Mouse (Mus musculus) heart, embryonic 15.5 days (tissue): ENCODE data around the gene Rhod. TPM values are rescaled to one million over a fixed set of nuclear protein-coding genes. Genes with fewer than 3 reads are reported as not detected.

ENCODE experiments used
- ATAC-seq: fragments of 200-750 bp; cut with Nextera tagmentation; replicated peaks from 2 replicates; pipeline ENCODE4 v1.8.0; 2017; ENCODE audit warnings: low read depth, moderate TSS enrichment; ENCODE audit not compliant: insufficient number of reproducible peaks, insufficient read depth, low FRiP score
- H3K27ac ChIP-seq: fragments of 300-500 bp; sonication (generic); 2 replicates; pipeline ENCODE4 v1.5.1; 2015; ENCODE audit warnings: mild to moderate bottlenecking, inconsistent platforms
- H3K27me3 ChIP-seq: fragments of 300-500 bp; sonication (generic); 2 replicates; pipeline ENCODE4 v1.6.1; 2015; ENCODE audit warnings: inconsistent platforms
- H3K36me3 ChIP-seq: fragments of 300-500 bp; sonication (generic); 2 replicates; pipeline ENCODE4 v1.6.1; 2015; ENCODE audit warnings: mild to moderate bottlenecking, inconsistent platforms
- H3K4me1 ChIP-seq: fragments of 300-500 bp; sonication (generic); replicated peaks from 2 replicates; pipeline ENCODE4 v1.6.1; 2015; ENCODE audit warnings: inconsistent platforms
- H3K4me2 ChIP-seq: fragments of 300-500 bp; sonication (generic); 2 replicates; pipeline ENCODE4 v1.6.1; 2015; ENCODE audit warnings: inconsistent platforms, mild to moderate bottlenecking, moderate library complexity
- H3K4me3 ChIP-seq: fragments of 300-500 bp; sonication (generic); 2 replicates; pipeline ENCODE4 v1.5.1; 2015; ENCODE audit warnings: mild to moderate bottlenecking, inconsistent platforms
- H3K9ac ChIP-seq: fragments of 300-500 bp; sonication (generic); 2 replicates; pipeline ENCODE4 v1.6.1; 2015; ENCODE audit warnings: mild to moderate bottlenecking, inconsistent platforms
- H3K9me3 ChIP-seq: fragments of 300-500 bp; sonication (generic); replicated peaks from 2 replicates; pipeline ENCODE4 v1.6.1; 2016; ENCODE audit warnings: inconsistent platforms
- WGBS: fragments of 180-500 bp; shearing (Covaris S2); methylation state at CpG from one replicate; pipeline ENCODE4 v1.1.7; 2015; ENCODE audit warnings: mixed read lengths; 5-methylcytosine and 5-hydroxymethylcytosine counted together
- polyA plus RNA-seq: library from polyadenylated mRNA; unstranded; fragments of >200 nt; fragmentation: Nextera tagmentation; extraction: Ambion mirVana; gene quantifications from 2 replicates; pipeline ENCODE4 v1.2.1, GENCODE M21; 2015

Gene Rhod
- polyA plus RNA-seq, 1 experiment from 2014 or later: 22.6 TPM

DNA sequence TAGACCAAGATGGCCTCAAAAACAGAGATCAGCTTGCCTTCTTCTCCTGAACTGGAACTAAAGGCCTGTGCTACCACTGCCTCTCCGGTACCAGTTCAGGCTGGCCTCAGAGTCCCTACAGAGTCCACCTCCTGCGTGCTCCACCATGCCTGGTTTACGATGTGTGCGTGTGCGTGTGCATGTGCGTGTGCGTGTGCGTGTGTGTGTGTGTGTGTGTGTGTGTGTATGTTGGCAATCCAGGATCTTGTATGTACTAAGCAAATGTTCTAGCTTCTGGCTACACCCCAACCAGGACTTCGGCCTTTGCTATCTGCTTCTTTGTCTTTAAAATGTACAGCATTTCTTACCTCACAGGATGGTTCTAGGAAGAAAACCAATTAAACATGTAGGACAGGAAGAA is 10.0 kb upstream of the Rhod start:
- 0 out of 2 replicates have a peak, but pooled peaks cover 2% of the 10 kb centered on the region for H3K4me1 ChIP-seq
- WGBS: 95% methylated on average over 9 of the region's 9 CpGs
- no peaks in the 10 kb centered on the region for H3K9me3 ChIP-seq
- H3K36me3 ChIP-seq: no peaks in the 10 kb centered on the region
- H3K27ac ChIP-seq: no peak overlapping the region
- no peak for ATAC-seq
- H3K27me3 ChIP-seq: no peaks in the 10 kb centered on the region
- no peak overlapping the region for H3K4me2 ChIP-seq
- H3K9ac ChIP-seq: no peak overlapping the region
- no peak overlapping the region for H3K4me3 ChIP-seq

DNA sequence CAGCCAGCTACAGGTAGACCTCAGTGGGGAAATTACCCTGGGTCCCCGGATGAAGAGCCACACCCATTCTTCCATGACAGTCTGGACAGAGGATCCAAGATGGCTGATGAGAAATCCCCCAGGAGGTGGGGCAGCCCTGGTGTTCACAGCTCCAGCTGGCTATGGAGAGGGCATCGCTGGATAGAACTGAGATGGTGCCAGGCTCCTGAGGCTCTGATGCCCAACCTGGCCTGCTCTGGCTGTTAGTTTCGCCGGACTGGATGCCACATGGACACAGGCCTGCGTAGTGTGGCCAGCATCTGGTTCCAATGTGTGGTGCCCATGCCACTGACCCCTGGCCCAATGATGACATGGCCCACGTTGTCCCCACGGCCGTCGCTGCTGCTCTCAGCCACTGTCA is 8.2 kb upstream of the Rhod start:
- Histone ChIP-seq H3K4me1 (peaks cover 2% of the 10 kb centered on the region; the same call in 1 of the 2 replicates), H3K36me3 (no peaks in the 10 kb centered on the region), H3K4me3 (no peak overlapping the region), H3K9me3 (no peaks in the 10 kb centered on the region), H3K4me2 (no peak overlapping the region), H3K27me3 (no peaks in the 10 kb centered on the region), H3K9ac (no peak overlapping the region), H3K27ac (no peak overlapping the region)
- ATAC-seq: no peak
- 84% methylated on average over 9 of the region's 9 CpGs for WGBS

DNA sequence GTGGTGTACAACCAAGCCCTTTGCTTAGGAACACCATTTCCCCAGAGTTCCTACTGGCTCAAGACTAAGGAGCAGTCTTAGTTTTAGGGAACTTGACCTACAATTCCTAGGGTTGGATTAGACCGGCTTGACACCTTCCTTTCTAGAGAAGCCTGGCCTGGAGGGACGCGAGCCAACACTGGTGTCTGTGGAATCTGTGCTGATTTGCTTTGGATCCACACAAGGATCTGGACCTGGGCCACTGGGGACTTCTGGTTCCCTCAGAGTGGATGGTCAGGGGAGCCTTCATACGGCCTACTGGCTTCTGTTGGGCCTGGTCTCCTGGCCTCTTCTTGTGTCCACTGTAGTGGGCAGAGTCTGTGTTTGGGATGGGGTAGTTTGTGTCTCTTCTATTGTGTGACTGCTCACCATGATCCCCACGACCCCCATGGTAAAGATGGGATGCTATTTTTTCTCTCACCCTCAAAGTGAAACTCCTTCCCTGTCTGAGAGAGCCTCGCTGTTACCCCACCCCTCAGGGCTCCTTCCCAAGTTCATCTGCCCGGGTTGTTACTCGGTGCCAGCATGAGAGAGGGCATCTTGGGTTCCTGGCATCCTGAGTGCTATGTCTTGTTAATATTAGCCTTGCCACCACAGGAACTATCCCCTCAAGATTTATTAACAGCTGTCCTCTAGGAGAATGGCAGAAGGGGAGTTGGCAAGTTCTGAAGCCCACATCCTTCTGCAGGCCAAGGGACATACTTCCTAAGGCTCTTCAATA is 7.6 kb upstream of the Rhod start:
- H3K27ac ChIP-seq: no peak overlapping the region
- H3K36me3 ChIP-seq: no peaks in the 10 kb centered on the region
- no peaks in the 10 kb centered on the region for H3K9me3 ChIP-seq
- peaks cover 6% of the 10 kb centered on the region for H3K4me1 ChIP-seq
- H3K4me2 ChIP-seq: no peak overlapping the region
- H3K27me3 ChIP-seq: no peaks in the 10 kb centered on the region
- H3K4me3 ChIP-seq: no peak overlapping the region
- 82% methylated on average over 8 of the region's 8 CpGs for WGBS
- no peak overlapping the region for H3K9ac ChIP-seq
- ATAC-seq: no peak

DNA sequence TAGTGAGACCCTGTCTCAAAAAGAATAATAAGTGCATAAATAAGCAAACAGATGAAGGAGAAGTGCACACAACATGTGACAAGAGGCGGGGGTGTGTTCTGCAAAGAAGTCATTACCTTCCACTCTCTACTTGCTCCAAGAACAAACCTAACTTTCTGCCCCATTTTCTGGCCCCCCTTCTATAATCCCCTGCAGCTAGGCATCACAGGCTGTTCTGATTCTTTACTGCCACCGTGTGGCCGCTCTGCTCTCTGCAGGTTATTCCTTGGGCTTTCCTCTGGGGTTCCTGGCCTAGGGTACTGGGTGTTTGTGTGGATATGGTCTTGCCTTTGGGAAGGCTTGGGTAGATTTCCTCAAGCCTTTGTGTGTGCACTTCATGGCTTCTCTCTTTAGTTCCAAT is 3.2 kb upstream of the Rhod start:
- no peaks in the 10 kb centered on the region for H3K27me3 ChIP-seq
- H3K4me2 ChIP-seq: no peak overlapping the region
- WGBS: 7% methylated on average over 3 of the region's 3 CpGs
- no peaks in the 10 kb centered on the region for H3K36me3 ChIP-seq
- H3K9ac ChIP-seq: no peak overlapping the region
- no peak for ATAC-seq
- H3K9me3 ChIP-seq: no peaks in the 10 kb centered on the region
- H3K4me1 ChIP-seq: peaks cover 37% of the 10 kb centered on the region
- no peak overlapping the region for H3K4me3 ChIP-seq
- peak overlapping the region; percentile 27; the same call in 1 of the 2 replicates for H3K27ac ChIP-seq

DNA sequence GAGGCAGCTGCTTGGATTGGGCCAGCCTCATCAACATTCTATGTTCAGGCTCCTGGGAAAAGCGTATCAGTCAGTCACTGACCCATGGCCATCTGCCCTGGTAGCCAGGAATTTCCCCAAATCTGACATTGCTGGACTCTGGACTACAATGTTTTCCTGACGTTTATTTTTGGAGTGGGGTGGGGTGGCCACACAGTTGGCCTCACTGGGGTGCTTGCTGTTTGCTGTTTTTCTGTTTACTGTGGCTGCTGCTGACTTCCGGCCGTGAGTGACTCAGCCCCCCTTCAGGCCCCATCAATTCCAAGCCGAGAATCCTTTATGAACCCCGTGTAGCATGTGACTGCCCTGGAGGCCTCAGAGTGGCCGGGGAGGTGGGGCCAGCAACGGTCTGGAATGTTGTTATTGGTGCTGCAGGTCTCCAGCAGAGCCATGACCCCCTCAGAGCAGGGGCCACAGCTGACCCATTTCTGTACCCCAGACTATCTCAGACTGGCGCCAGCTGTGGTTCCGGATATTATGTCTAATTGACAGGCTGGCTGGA is 2.5 kb upstream of the Rhod start:
- H3K36me3 ChIP-seq: no peaks in the 10 kb centered on the region
- H3K27ac ChIP-seq: peak overlapping the region; percentile 27
- H3K4me3 ChIP-seq: no peak overlapping the region
- no peaks in the 10 kb centered on the region for H3K9me3 ChIP-seq
- 0 out of 2 replicates have a peak overlapping the region, but pooled peaks have one; percentile 13 for H3K9ac ChIP-seq
- no peak overlapping the region for H3K4me2 ChIP-seq
- H3K27me3 ChIP-seq: no peaks in the 10 kb centered on the region
- no peak for ATAC-seq
- WGBS: 26% methylated on average over 10 of the region's 10 CpGs
- peaks cover 37% of the 10 kb centered on the region for H3K4me1 ChIP-seq

DNA sequence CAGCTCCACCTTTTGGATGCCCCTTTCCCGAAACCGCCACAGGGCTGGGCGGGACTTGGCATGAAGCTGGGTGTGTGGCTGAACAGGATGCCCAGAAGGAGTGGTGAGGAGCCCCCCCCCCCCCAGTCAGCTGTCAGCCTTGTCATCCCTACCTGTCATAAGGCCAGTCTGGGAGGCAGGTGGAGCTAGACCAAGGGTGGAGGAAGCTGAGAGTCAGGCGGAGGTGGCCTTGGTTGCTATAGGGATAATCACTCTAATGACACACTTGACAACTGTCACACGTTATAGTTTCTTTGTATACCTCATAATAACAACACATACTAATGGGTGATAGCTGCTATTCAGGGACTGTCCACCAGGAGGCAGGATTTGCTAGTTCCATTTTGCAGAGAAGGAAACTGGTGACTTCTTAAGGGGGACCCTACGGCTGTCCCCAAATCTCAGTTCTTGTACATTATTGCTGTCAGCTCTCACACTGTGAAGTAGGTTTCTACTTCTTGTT is 1.9 kb upstream of the Rhod start:
- 24% methylated on average over 6 of the region's 6 CpGs for WGBS
- no peaks in the 10 kb centered on the region for H3K9me3 ChIP-seq
- no peak for ATAC-seq
- 0 out of 2 replicates have a peak overlapping the region, but pooled peaks have one; percentile 89 for H3K4me2 ChIP-seq
- H3K9ac ChIP-seq: no peak overlapping the region
- peaks cover 39% of the 10 kb centered on the region for H3K4me1 ChIP-seq
- no peaks in the 10 kb centered on the region for H3K36me3 ChIP-seq
- H3K4me3 ChIP-seq: no peak overlapping the region
- no peaks in the 10 kb centered on the region for H3K27me3 ChIP-seq
- H3K27ac ChIP-seq: peak overlapping the region; percentile 27; the same call in 1 of the 2 replicates

DNA sequence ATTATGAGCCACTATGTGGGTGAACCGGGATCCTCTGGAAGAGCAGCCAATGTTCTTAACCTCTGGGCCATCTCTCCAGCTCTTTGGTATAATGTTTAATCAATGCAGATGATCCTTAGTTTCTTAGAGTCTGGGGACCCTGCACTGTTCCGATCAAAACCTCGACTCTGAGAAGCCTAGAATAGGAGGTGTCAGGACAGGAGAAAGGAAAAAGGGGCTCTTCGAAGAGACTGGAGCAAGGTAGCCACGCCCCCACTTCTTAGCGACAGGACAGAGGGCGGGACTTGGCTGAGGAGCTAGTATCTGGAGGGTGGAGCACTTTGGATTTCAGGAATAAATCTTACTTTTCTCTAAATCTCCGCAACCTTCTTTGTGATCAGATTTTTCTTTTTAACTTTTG is 990 bp upstream of the Rhod start:
- no peaks in the 10 kb centered on the region for H3K9me3 ChIP-seq
- H3K4me2 ChIP-seq: peak overlapping the region; percentile 89
- no peaks in the 10 kb centered on the region for H3K27me3 ChIP-seq
- WGBS: 8% methylated on average over 8 of the region's 8 CpGs
- no peak overlapping the region for H3K27ac ChIP-seq
- H3K4me3 ChIP-seq: peak overlapping the region; percentile 76
- H3K4me1 ChIP-seq: peaks cover 40% of the 10 kb centered on the region
- H3K9ac ChIP-seq: no peak overlapping the region
- ATAC-seq: no peak
- no peaks in the 10 kb centered on the region for H3K36me3 ChIP-seq

DNA sequence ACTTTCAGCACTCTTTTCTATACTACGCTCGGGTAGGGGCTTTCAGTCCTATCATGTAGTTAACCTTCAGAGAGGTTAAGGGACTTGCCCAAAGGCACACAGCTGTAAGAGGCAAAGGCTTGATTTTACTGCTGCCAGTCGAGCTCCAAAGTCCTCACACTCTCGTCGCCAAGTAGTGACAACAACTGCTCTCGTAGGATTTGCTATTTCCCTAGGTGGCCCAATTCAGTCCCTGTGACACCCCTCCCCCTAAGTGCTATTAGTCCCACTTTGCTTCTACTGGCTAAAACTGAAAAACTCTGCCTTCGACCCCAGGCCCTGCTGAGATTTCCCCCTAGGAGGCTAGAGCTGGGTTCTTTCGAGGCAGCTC is 456 bp downstream of the Rhod start:
- Histone ChIP-seq H3K36me3 (no peaks in the 10 kb centered on the region), H3K4me2 (peak overlapping the region; percentile 89), H3K4me1 (peaks cover 40% of the 10 kb centered on the region), H3K9me3 (no peaks in the 10 kb centered on the region), H3K4me3 (peak overlapping the region; percentile 76), H3K9ac (peak overlapping the region; percentile 71), H3K27me3 (no peaks in the 10 kb centered on the region), H3K27ac (peak overlapping the region; percentile 49)
- WGBS: 6% methylated on average over 8 of the region's 8 CpGs
- peak; percentile 3; the same call in 1 of the 2 replicates for ATAC-seq

DNA sequence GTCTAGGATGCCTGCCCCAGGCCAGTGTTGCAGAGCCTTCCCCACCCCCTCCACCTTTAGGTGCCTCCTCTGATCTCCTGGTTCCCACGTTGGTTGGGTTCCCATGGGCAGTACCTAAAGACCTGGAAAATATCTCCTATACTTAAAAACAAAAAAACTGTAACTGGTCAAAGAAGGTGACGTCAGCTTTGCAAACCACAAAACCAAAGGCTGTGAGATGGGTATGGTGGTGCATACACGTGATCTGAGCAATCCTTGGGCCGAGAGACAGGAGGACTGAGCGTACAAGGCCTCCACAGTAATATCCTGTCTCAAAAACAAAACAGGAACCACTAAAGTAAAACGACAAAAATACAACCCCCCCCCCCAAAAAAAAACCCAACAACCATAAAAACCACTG is 1.3 kb downstream of the Rhod start:
- Histone ChIP-seq H3K9ac (no peak overlapping the region), H3K36me3 (no peaks in the 10 kb centered on the region), H3K27ac (no peak overlapping the region), H3K4me1 (peaks cover 40% of the 10 kb centered on the region), H3K4me2 (peak overlapping the region; percentile 89), H3K9me3 (no peaks in the 10 kb centered on the region), H3K4me3 (no peak overlapping the region; the same call in 1 of the 2 replicates), H3K27me3 (no peaks in the 10 kb centered on the region)
- no peak for ATAC-seq
- WGBS: 64% methylated on average over 6 of the region's 6 CpGs

DNA sequence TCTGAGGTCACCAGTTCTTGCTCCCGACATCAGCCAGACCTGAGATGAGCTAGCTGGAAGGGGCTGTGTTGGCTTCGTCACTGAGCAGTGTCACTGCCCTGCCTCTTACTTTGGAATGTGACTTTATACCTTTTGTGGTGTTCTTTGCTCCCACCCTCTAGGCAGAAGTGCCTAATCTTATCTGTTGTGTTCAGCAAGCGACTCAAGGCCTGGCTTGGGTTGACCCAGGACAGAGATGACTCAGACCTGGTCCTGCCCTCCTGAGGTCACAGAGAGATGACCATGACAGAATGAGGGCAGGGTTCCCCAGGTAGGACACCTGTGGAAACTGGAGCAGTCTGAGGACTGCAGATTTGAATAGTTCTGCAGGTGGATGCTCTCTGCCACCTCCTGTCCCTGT is 3.0 kb downstream of the Rhod start:
- ATAC-seq: no peak
- Histone ChIP-seq H3K4me3 (no peak overlapping the region), H3K9ac (no peak overlapping the region), H3K4me2 (no peak overlapping the region), H3K4me1 (peaks cover 29% of the 10 kb centered on the region), H3K36me3 (peaks cover under 1% of the 10 kb centered on the region; the same call in 1 of the 2 replicates), H3K9me3 (no peaks in the 10 kb centered on the region), H3K27ac (no peak overlapping the region), H3K27me3 (no peaks in the 10 kb centered on the region)
- 46% methylated on average over 3 of the region's 3 CpGs for WGBS

DNA sequence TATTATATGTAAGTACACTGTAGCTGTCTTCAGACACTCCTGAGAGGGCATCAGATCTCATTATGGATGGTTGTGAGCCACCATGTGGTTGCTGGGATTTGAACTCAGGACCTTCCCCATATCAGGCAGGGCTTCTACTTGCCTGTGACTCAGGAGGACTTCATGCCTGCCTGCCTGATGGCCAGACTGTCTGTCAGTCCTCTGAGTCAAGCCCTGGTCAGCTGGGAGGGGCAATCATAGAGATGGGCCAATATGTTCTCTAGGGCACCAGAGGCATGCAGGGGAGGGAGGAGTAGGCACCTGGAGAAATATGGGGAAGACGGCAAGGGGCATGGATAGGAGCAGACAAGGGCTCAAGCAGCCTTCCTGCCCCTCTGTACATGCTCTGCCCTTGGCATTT is 4.2 kb downstream of the Rhod start:
- Histone ChIP-seq H3K4me2 (no peak overlapping the region), H3K36me3 (peaks cover 5% of the 10 kb centered on the region; the same call in 1 of the 2 replicates), H3K9ac (no peak overlapping the region), H3K27me3 (no peaks in the 10 kb centered on the region), H3K9me3 (no peaks in the 10 kb centered on the region), H3K27ac (no peak overlapping the region), H3K4me1 (peaks cover 17% of the 10 kb centered on the region), H3K4me3 (no peak overlapping the region)
- WGBS: 94% methylated on average over 1 of the region's 1 CpGs
- no peak for ATAC-seq
